Mouse (Mus musculus): ENCODE measurements around the gene Pepd. TPM values are rescaled to one million over a fixed set of nuclear protein-coding genes. Genes with fewer than 3 reads are reported as not detected.

The Pepd gene
- polyA plus RNA-seq, 1 experiment from 2014 or later = 59.3 TPM

GRCm38 (mm10) chr7:35086271-35086861 lies 174.2 kb downstream of the Pepd start:
- no peak overlapping the region for H3K27ac ChIP-seq (replicated peaks)
- no peak for ATAC-seq (ENCODE audit: insufficient read depth)
- H3K4me2 ChIP-seq = peak overlapping the region; percentile 49
- no peaks in the 10 kb centered on the region for H3K9me3 ChIP-seq (replicated peaks)
- H3K27me3 ChIP-seq = peaks cover 18% of the 10 kb centered on the region
- no peak overlapping the region for H3K9ac ChIP-seq
- peaks cover 15% of the 10 kb centered on the region for H3K4me1 ChIP-seq (replicated peaks)
- no peaks in the 10 kb centered on the region for H3K36me3 ChIP-seq (replicated peaks)
- 4% methylated on average over 21 of the region's 21 CpGs for WGBS (ENCODE audit: insufficient replicate concordance)
- H3K4me3 ChIP-seq (replicated peaks) = peak overlapping the region; percentile 8

- H3K27ac ChIP-seq (replicated peaks) = no peak overlapping the region
- WGBS (ENCODE audit: insufficient replicate concordance) = 50% methylated on average over 5 of the region's 5 CpGs
- no peak overlapping the region for H3K9ac ChIP-seq
- H3K4me3 ChIP-seq (replicated peaks) = no peak overlapping the region
- H3K9me3 ChIP-seq (replicated peaks) = no peaks in the 10 kb centered on the region
- ATAC-seq (ENCODE audit: insufficient read depth) = peak; percentile 64; the same call in 1 of the 2 replicates
- peaks cover 11% of the 10 kb centered on the region for H3K27me3 ChIP-seq
- no peak overlapping the region for H3K4me2 ChIP-seq
- H3K36me3 ChIP-seq (replicated peaks) = no peaks in the 10 kb centered on the region
- H3K4me1 ChIP-seq (replicated peaks) = peaks cover 9% of the 10 kb centered on the region; the same call in 1 of the 2 replicates
Measured at GRCm38 (mm10) chr7:35090550-35090949, 178.4 kb downstream of the Pepd start.

Small RNA genes within 50 kb of the gene (microRNA-seq; reads per million reads assigned to microRNA genes)
- gene Gm25033 = not detected

Other genes starting within 250 kb of the Pepd start
- gene Chst8, start 99.7 kb upstream of the Pepd start, polyA plus RNA-seq (2015; fragmentation: Nextera tagmentation; extraction: Ambion mirVana) = 0.36 and 0.69 TPM in 2 replicates
- gene Cebpg, start 144.2 kb downstream of the Pepd start, polyA plus RNA-seq (2015; fragmentation: Nextera tagmentation; extraction: Ambion mirVana) = 20.2 and 22.1 TPM in 2 replicates
- 11.0 and 13.8 TPM in 2 replicates for gene Cebpa, start 206.9 kb downstream of the Pepd start, polyA plus RNA-seq (2015; fragmentation: Nextera tagmentation; extraction: Ambion mirVana)

All from liver, embryonic 15.5 days (tissue).